Mouse (Mus musculus): ENCODE results near the gene Tchhl1. TPM values are rescaled to one million over a fixed set of nuclear protein-coding genes. Genes with fewer than 3 reads are reported as not detected.

Tchhl1 gene
- not detected for polyA plus RNA-seq (2017; shearing (Covaris generic))

DNA sequence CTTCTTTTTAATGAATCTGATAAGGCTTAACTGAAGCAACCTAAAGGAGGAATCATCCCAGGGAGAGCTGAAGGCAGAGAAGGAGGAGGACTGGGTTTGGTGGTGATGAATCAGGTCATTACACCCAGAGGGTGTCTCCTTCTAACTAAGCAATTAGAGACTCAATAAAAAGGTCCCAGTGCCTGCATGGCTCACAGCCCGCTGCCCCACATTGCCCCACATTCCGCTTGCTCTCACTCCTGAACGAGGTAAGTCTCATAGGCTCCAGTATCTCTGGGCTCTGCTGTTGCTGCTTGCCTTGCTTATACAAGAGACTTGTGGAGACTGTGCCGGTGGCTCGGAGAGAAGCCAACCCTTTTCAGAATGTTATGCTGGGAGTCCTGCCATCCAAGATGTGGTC, at the start of gene Tchhl1:
Gene Tchhl1, plus strand, starts transcription at position 194 of the 400 bp plus-strand sequence.

DNA sequence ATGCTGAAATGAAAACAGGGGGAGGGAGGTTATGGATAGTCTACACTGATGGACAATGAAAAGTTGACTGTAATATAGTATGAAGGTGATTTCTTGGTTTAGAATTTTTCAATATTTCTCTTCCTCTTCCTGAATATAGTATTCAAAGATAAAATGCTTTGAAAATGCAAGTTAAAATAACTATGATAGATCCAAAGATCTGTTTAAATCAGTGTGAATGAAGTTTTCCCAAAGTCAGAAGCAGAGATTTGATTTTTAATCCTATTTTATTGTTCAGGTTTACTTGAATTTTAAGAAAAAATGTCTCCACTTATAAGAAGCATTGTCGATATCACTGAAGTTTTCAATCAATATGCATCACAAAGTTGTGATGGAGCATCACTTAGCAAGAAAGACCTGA, 26.5 kb upstream of the Tchhl1 start, which contains the start of gene Tchh:
Gene Tchh, plus strand, starts transcription at position 301 of the 400 bp plus-strand sequence.

DNA sequence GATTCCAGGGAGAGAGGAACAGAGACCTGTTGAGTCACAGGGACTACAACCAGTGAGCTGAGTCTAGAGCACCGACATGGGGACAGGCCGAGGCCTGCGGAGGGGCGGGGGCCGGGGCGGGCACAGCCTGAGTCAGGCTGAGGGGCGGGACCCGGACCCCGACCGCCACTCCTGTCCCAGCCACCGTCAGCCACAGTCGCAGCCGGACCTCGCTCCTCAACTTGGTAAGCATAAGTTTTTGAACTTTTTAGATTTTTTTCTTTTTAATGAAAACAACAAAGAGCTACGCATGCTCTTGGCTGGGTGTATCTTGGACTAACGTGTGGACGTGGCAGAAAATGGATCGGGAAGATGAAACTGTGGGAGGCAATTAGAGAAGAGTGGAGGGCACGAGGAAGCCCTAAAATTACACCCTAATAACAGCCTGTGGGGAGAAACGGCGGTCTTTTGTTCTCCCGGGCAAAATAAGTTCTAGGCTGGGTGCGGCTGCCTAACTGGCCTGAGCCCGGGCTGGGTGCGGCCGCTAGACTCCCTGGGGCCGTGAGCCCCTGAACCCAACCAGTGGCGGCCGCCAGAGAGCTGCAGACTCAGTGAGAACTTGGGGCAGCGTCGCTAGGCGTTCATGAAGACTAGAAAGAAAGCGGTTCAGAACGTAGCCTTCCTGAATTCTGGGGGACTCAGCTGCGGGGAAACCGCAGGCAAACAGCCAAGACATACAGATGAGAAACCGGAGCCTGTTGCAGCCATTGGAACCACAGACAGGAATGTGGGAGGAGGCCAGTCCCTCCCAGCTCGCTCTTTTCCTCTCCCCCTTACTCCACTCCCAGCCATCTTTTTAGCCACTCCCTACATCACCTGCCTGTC, 52.0 kb downstream of the Tchhl1 start, which contains the start of gene S100a11:
Gene S100a11, plus strand, starts transcription at position 159 of the 864 bp plus-strand sequence.

Other genes starting within 250 kb of the Tchhl1 start
- not detected for gene Flg, start 195.2 kb upstream of the Tchhl1 start, polyA plus RNA-seq (2017; shearing (Covaris generic))
- not detected for gene Hrnr, start 149.0 kb upstream of the Tchhl1 start, polyA plus RNA-seq (2017; shearing (Covaris generic))
- gene Rptn, start 75.1 kb upstream of the Tchhl1 start, polyA plus RNA-seq (2017; shearing (Covaris generic)): under 1 TPM in 1 of 2 experiments, not detected in 1; 0.23 TPM
- gene Tchh, start 26.4 kb upstream of the Tchhl1 start, polyA plus RNA-seq (2017; shearing (Covaris generic)): under 1 TPM in 1 of 2 experiments, not detected in 1; 0.20 TPM
- 1,000 to 10,000 TPM in 1 of 2 experiments, 100 to 1,000 TPM in 1; 475 to 1,419 TPM for gene S100a11, start 51.7 kb downstream of the Tchhl1 start, polyA plus RNA-seq (2017; shearing (Covaris generic))
- 1,000 to 10,000 TPM in 1 of 2 experiments, 100 to 1,000 TPM in 1; 590 to 2,365 TPM for gene S100a10, start 86.3 kb downstream of the Tchhl1 start, polyA plus RNA-seq (2017; shearing (Covaris generic))
- not detected for gene Tdpoz2, start 183.9 kb downstream of the Tchhl1 start, polyA plus RNA-seq (2017; shearing (Covaris generic))
- not detected for gene Tdpoz1, start 207.6 kb downstream of the Tchhl1 start, polyA plus RNA-seq (2017; shearing (Covaris generic))
- not detected for gene Gm37596, start 224.3 kb downstream of the Tchhl1 start, polyA plus RNA-seq (2017; shearing (Covaris generic))